Mouse (Mus musculus) cortical plate, adult 2 months (tissue): Measurements from ENCODE around the gene Mast4.

Source experiments
- CTCF ChIP-seq: fragments of 200-500 bp; IDR thresholded peaks from 2 replicates; pipeline ENCODE4 v1.5.1; 2011; ENCODE audit warnings: mild to moderate bottlenecking, control low read depth, low read length; ENCODE audit not compliant: insufficient read depth; ENCODE audit errors: extremely low read depth
- POLR2A ChIP-seq: fragments of 200-500 bp; IDR thresholded peaks from 2 replicates; pipeline ENCODE4 v1.6.1; 2011; ENCODE audit warnings: mild to moderate bottlenecking, low read length, control low read depth; ENCODE audit not compliant: insufficient read depth; ENCODE audit errors: extremely low read depth

- TF ChIP-seq POLR2A (no peak), CTCF (no peak)
These were observed 608.9 kb downstream of the Mast4 start for GRCm38 (mm10) chr13:102725416-102725815.
